Mouse (Mus musculus) neural tube, embryonic 12.5 days (tissue): Measurements from ENCODE around the gene Dok3. TPM values are rescaled to one million over a fixed set of nuclear protein-coding genes. Genes with fewer than 3 reads are reported as not detected.

Experiments
- ATAC-seq: fragments of 200-750 bp; cut with Nextera tagmentation; 2 replicates; pipeline ENCODE4 v1.8.0; 2017; ENCODE audit warnings: low read depth, mild to moderate bottlenecking, moderate TSS enrichment, moderate library complexity; ENCODE audit not compliant: low FRiP score
- H3K27ac ChIP-seq: fragments of 300-500 bp; sonication (generic); 2 replicates; pipeline ENCODE4 v1.5.1; 2016
- H3K27me3 ChIP-seq: fragments of 300-500 bp; sonication (generic); replicated peaks from 2 replicates; pipeline ENCODE4 v1.6.1; 2016; ENCODE audit warnings: mild to moderate bottlenecking
- H3K36me3 ChIP-seq: fragments of 300-500 bp; sonication (generic); 2 replicates; pipeline ENCODE4 v1.6.1; 2016; ENCODE audit warnings: mild to moderate bottlenecking
- H3K4me1 ChIP-seq: fragments of 300-500 bp; sonication (generic); 2 replicates; pipeline ENCODE4 v1.6.1; 2016
- H3K4me2 ChIP-seq: fragments of 300-500 bp; sonication (generic); replicated peaks from 2 replicates; pipeline ENCODE4 v1.6.1; 2016; ENCODE audit warnings: mild to moderate bottlenecking
- H3K4me3 ChIP-seq: fragments of 300-500 bp; sonication (generic); 2 replicates; pipeline ENCODE4 v1.5.1; 2016
- H3K9ac ChIP-seq: fragments of 300-500 bp; sonication (generic); 2 replicates; pipeline ENCODE4 v1.6.1; 2016; ENCODE audit warnings: mild to moderate bottlenecking
- H3K9me3 ChIP-seq: fragments of 300-500 bp; sonication (generic); 2 replicates; pipeline ENCODE4 v1.6.1; 2016; ENCODE audit warnings: mild to moderate bottlenecking
- WGBS: fragments of 180-500 bp; shearing (Covaris S2); methylation state at CpG from one replicate; pipeline ENCODE4 v1.1.7; 2016; 5-methylcytosine and 5-hydroxymethylcytosine counted together
- polyA plus RNA-seq: library from polyadenylated mRNA; unstranded; fragments of >200 nt; fragmentation: Nextera tagmentation; extraction: Ambion mirVana; gene quantifications from 2 replicates; pipeline ENCODE4 v1.2.1, GENCODE M21; 2016

Dok3 gene
- polyA plus RNA-seq, 1 experiment from 2014 or later = 3.7 TPM

DNA sequence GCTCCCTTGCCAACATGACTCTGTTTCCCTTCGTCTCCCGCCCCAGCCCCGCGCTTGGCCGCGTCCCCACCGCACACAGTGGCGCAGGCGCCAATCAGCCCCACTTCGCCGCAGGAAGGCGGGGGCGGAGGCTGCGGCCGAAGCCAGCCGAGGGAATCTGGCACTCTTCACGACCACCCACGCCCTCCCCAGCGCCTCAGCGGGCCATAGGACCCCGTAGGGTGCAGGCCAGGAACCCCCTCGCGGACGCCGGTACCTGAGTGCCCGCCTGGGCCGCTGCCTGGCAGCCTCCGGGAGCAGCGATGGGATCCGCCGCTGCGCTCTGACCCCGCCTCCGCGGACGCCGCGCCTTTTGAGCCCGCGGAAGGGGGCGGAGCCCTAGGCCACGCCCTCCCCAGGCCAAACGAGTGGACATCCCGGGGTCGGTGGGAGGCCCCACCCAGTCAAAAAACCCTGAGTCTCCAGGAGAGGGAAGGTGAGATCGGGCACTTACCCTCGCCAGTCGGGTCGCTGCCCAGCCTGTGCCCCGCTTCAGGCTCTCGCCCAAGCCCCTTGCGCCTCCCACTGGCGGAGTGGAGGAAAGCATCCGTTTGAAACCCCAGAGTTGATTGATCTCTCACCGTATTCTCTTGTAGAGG, 15.9 kb downstream of the Dok3 start, which contains the start of gene Pdlim7:
TSS of gene Pdlim7 (minus strand) at position 566 of the 638 bp plus-strand sequence.
- peaks cover 27% of the 10 kb centered on the region for H3K4me1 ChIP-seq
- H3K27ac ChIP-seq = no peak within 1 kb of the TSS
- WGBS = under 1% methylated on average over 55 of the region's 55 CpGs
- H3K4me2 ChIP-seq = peak within 1 kb of the TSS; percentile 84
- ATAC-seq = peak; percentile 67
- no peaks in the 10 kb centered on the region for H3K9me3 ChIP-seq
- H3K36me3 ChIP-seq = peaks cover 10% of the 10 kb centered on the region
- no peaks in the 10 kb centered on the region for H3K27me3 ChIP-seq
- peak within 1 kb of the TSS; percentile 86 for H3K4me3 ChIP-seq
- H3K9ac ChIP-seq = peak within 1 kb of the TSS; percentile 87

DNA sequence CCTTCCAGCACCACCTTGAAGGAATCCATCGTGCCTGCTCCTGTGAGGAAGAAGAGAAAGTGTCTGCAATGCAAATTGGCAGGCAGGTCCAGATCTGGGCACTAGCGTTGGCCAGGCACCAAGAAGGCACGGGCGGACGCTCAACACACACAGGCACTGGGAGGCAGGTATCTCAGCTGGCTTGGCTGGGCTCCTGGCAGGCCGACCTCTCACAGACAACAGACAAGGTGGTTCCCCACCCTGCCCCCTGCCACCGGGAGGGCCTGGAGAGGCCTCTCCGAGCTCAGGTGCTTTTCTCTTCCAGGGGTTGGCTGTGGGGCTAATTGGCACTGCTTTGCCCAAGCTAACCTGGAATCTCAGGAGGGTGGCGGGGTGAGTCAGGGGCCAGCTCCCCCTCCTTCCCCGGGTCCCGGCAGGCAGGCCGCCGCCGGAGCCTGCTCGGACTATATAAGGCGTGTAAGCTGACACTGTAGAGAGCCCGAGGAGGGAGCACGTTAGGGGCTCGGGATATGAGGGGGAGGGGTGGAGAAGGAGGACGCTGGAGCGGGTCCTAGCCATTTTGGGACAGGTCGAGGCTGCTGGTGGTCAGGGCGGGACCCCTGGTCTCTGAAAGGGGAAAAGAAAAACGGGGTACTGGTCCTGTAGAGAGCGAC, 16.6 kb downstream of the Dok3 start:
- Histone ChIP-seq H3K9ac (peak overlapping the region; percentile 87), H3K27me3 (no peaks in the 10 kb centered on the region), H3K4me1 (peaks cover 27% of the 10 kb centered on the region), H3K9me3 (no peaks in the 10 kb centered on the region), H3K4me3 (peak overlapping the region; percentile 86), H3K27ac (no peak overlapping the region), H3K4me2 (peak overlapping the region; percentile 84), H3K36me3 (peaks cover 17% of the 10 kb centered on the region)
- 3% methylated on average over 25 of the region's 25 CpGs for WGBS
- ATAC-seq = peak; percentile 63

DNA sequence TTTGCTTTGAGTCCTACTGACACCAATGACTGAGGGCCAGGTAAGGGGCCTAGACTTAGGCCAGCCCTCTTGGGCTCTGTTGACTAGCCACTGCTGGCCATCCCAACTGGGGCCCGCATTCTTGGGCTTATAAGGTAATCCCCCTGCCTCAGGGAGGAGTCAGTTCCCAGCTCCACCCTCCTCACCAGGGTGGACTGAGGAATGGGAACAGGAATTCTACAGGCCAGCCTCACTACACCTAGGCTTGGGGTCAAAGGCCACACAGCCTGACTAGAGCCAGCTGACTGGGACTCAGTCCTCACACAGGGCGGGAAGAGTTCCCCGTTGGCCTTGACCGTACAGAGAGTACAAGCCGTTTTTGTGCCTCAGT, 17.6 kb downstream of the Dok3 start:
- H3K4me3 ChIP-seq = no peak overlapping the region; the same call in 1 of the 2 replicates

DNA sequence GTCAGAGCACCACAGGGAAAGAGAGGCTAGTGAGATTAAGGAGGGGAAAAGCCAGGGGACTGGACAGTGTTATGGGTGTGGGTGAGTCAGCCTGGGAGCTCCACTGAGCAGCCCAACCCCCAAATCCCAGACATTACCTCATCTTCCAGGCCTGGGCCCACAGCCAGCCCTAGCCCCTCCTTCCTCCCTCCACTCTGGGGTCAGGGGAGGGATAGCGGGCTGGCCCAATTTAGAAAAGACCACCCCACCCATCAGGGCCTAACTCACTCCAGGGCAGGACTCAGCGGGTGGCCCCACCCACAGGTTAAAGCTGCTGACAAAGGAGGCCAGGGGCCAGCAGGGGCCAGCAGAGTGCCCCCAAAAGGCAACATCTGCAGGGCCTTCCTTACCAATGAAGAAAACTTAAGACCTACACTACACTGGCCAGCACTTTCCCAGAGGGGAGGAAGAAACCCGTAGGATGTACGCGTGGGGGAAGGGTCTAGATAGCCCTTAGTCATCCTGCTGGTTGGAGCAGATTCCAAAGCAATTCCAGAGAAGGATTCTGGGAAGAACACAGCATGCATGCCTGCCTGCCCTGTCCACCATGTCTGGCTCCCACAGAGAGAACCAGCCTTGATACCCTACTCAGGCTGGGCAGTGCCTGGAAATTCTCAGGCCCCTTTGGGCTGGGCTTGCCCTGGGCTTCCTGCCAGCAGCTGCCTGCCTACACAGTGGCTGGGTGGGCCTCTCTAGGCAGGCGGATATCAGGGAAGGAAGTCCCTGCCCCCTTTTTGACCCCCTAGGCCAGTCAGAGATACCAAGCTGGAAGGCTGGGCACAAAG, 18.2 kb downstream of the Dok3 start:
- H3K4me1 ChIP-seq = peaks cover 27% of the 10 kb centered on the region
- peak; percentile 14; the same call in 1 of the 2 replicates for ATAC-seq
- WGBS = 17% methylated on average over 6 of the region's 6 CpGs
- H3K9ac ChIP-seq = peak overlapping the region; percentile 13; the same call in 1 of the 2 replicates
- H3K9me3 ChIP-seq = no peaks in the 10 kb centered on the region
- H3K36me3 ChIP-seq = peaks cover 34% of the 10 kb centered on the region
- no peak overlapping the region for H3K4me3 ChIP-seq
- H3K27me3 ChIP-seq = no peaks in the 10 kb centered on the region
- peak overlapping the region; percentile 84 for H3K4me2 ChIP-seq
- peak overlapping the region; percentile 20; the same call in 1 of the 2 replicates for H3K27ac ChIP-seq

More for the DNA sequence above, 17.6 kb downstream of the Dok3 start:
- Histone ChIP-seq H3K27ac (no peak overlapping the region), H3K4me2 (peak overlapping the region; percentile 84), H3K9ac (no peak overlapping the region), H3K9me3 (no peaks in the 10 kb centered on the region), H3K36me3 (peaks cover 28% of the 10 kb centered on the region), H3K4me1 (peaks cover 27% of the 10 kb centered on the region), H3K27me3 (no peaks in the 10 kb centered on the region)
- 44% methylated on average over 5 of the region's 5 CpGs for WGBS
- no peak for ATAC-seq

DNA sequence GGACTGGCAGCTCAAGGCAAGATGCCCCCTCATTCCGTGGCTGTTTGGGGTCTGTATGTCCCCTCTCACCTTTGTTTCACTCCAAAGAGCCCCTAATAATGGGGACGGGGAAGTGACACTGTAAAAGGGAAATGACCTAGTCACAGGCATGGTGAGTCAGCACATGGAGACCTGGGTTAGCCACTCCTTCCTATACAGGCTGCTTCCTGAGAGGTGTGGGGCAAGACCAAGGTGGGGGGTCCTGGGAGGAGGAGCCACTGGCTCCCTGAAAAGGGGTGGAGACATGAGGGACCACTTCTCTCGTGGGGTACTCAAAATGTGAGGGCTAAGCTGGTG, 18.8 kb downstream of the Dok3 start:
- Histone ChIP-seq H3K9ac (0 out of 2 replicates have a peak overlapping the region, but pooled peaks have one; percentile 13), H3K27ac (peak overlapping the region; percentile 20; the same call in 1 of the 2 replicates), H3K9me3 (no peaks in the 10 kb centered on the region), H3K36me3 (peaks cover 39% of the 10 kb centered on the region), H3K27me3 (no peaks in the 10 kb centered on the region), H3K4me1 (peaks cover 27% of the 10 kb centered on the region), H3K4me2 (peak overlapping the region; percentile 84), H3K4me3 (no peak overlapping the region)
- 19% methylated on average over 3 of the region's 3 CpGs for WGBS
- ATAC-seq = no peak

DNA sequence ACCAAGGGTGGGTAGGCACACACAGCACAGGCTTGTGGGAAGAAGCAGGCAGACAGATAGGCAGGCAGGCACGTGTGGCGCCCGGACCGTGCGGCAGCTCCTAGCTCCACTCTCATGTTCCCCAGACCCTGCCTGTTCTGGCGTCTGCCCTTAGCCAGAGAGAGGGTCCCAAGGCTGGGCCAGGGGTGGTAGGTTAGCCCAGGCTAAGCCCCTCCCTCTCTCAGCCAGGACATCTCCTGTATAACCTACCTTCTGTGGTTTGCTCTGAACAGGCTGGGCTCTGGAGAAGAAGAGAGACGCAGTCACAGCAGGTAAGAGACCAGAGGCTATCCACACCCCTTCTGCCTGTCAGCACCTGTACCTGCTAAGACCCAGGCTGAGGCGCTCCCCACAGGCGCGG, 20.6 kb downstream of the Dok3 start:
- Histone ChIP-seq H3K9me3 (no peaks in the 10 kb centered on the region), H3K4me1 (peaks cover 27% of the 10 kb centered on the region), H3K9ac (no peak overlapping the region), H3K27ac (no peak overlapping the region), H3K36me3 (peaks cover 55% of the 10 kb centered on the region), H3K4me3 (no peak overlapping the region), H3K4me2 (no peak overlapping the region), H3K27me3 (no peaks in the 10 kb centered on the region)
- 94% methylated on average over 10 of the region's 10 CpGs for WGBS
- ATAC-seq = no peak

DNA sequence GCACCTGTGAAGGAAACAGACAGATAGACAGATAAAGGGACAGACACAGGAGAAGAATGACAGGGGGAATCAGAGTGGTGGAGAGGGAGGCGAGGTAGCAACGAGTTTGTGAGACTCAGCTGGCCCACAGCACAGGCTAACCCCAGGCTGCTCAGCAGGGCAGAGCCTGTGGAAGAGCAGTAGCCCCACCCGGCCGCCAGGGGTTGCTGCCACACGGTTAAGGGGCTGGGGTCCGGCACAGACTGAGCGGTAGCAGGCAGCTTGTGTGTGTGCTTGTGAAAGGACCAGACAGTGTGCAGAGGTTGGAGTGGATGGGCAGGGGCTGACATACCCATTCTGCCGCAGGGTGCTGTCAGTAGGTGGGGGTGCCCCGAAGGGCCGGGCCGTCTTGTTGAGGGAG, 21.2 kb downstream of the Dok3 start:
- Histone ChIP-seq H3K9ac (no peak overlapping the region), H3K4me2 (0 out of 2 replicates have a peak overlapping the region, but pooled peaks have one; percentile 0), H3K9me3 (no peaks in the 10 kb centered on the region), H3K27me3 (no peaks in the 10 kb centered on the region), H3K4me1 (peaks cover 27% of the 10 kb centered on the region), H3K36me3 (peaks cover 61% of the 10 kb centered on the region), H3K4me3 (no peak overlapping the region), H3K27ac (no peak overlapping the region)
- WGBS = 56% methylated on average over 11 of the region's 11 CpGs
- no peak for ATAC-seq

DNA sequence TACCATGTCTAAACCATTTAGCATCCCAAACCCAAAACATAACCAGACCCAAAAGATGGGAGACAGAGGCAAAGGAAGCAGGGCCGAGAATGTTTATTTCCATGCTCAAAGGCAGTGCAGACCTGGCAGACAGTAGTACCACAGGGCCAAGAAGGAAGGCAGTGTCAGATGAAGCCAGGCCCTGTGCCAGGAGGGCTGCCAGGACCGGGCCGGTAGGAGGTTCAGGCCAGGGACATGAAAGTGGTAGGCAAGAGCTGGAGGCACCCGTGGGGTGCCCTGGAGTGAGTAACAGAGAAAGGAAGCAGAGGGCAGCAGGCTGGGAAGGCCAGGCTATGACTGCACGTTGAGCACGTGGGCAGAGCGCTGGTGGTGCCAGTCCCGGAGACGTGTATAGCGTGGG, 22.4 kb downstream of the Dok3 start:
- Histone ChIP-seq H3K9ac (no peak overlapping the region), H3K9me3 (no peaks in the 10 kb centered on the region), H3K27ac (no peak overlapping the region), H3K4me1 (peaks cover 16% of the 10 kb centered on the region), H3K36me3 (peaks cover 64% of the 10 kb centered on the region), H3K4me2 (no peak overlapping the region), H3K27me3 (no peaks in the 10 kb centered on the region), H3K4me3 (no peak overlapping the region)
- WGBS = 94% methylated on average over 10 of the region's 10 CpGs
- no peak for ATAC-seq

DNA sequence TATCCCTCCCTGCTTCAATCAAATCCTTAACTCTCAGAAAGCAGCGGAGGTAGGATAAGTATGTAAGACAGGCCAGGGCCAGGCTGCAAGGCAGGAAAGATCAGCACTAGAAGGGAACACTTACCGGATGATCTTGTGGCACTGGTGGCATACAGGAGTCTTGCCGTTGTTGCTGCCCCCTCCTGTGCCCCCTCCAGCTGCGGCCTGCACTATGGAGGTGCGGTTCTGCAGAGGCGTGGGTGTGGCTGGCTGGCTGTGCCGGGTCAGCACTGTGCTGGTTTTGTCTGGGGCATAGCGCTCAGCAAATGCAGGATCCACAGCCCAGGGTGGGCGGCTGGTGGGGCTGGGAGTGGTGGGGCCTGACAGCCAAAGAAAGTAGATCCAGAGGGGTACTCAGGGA, 23.3 kb downstream of the Dok3 start:
- no peak overlapping the region for H3K4me3 ChIP-seq
- H3K9me3 ChIP-seq = no peaks in the 10 kb centered on the region
- WGBS = 97% methylated on average over 9 of the region's 9 CpGs
- H3K4me1 ChIP-seq = peaks cover 7% of the 10 kb centered on the region
- no peak overlapping the region for H3K9ac ChIP-seq
- H3K27me3 ChIP-seq = no peaks in the 10 kb centered on the region
- H3K36me3 ChIP-seq = peaks cover 71% of the 10 kb centered on the region
- no peak overlapping the region for H3K27ac ChIP-seq
- H3K4me2 ChIP-seq = no peak overlapping the region
- no peak for ATAC-seq

DNA sequence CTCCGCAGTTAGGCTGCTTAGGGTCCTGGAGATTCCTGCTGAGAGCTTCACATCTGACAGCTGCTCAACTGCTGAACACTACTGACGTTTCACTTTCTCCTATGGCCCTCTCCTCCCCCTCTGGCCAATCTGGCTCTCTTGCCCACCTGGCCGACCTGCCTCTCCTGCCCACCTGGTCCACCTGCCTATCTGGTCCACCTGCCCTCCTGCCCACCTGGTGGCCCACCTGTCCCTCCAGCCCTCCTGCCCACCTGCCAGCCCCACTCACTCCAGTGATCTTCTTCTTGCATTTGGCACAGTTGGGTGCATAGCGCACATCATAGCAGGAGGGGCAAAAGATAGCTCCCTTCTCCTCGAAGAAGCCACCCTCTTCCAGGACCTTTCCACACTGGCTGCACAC, 24.7 kb downstream of the Dok3 start:
- no peak overlapping the region for H3K4me2 ChIP-seq
- H3K4me1 ChIP-seq = no peaks in the 10 kb centered on the region
- H3K27ac ChIP-seq = no peak overlapping the region
- H3K27me3 ChIP-seq = no peaks in the 10 kb centered on the region
- H3K9ac ChIP-seq = no peak overlapping the region
- no peak overlapping the region for H3K4me3 ChIP-seq
- no peaks in the 10 kb centered on the region for H3K9me3 ChIP-seq
- WGBS = 82% methylated on average over 5 of the region's 5 CpGs
- ATAC-seq = no peak
- peaks cover 74% of the 10 kb centered on the region for H3K36me3 ChIP-seq

DNA sequence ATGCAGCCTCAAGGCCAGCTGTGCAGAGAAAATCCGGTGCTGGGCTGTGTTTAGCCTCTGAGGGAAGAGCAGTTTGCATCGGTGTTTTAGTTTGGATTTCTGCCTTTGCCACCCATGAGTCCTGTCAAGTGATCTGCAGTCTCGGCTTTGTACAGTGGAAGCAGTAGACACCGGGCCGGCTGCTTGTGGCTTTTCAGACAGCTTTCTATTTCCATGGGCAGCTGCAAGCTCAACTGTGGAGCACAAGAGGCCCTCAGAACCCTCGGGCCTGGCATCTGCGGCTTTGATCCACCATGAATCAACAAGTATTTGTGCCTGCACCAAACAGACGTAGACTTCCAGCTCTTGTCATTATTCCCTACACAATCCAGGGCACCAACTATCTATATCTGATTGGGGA, 26.7 kb downstream of the Dok3 start:
- no peak overlapping the region for H3K27ac ChIP-seq
- ATAC-seq = no peak
- no peaks in the 10 kb centered on the region for H3K27me3 ChIP-seq
- H3K9me3 ChIP-seq = no peaks in the 10 kb centered on the region
- no peak overlapping the region for H3K4me3 ChIP-seq
- no peaks in the 10 kb centered on the region for H3K4me1 ChIP-seq
- H3K4me2 ChIP-seq = no peak overlapping the region
- H3K36me3 ChIP-seq = peaks cover 68% of the 10 kb centered on the region
- 92% methylated on average over 8 of the region's 8 CpGs for WGBS
- no peak overlapping the region for H3K9ac ChIP-seq

DNA sequence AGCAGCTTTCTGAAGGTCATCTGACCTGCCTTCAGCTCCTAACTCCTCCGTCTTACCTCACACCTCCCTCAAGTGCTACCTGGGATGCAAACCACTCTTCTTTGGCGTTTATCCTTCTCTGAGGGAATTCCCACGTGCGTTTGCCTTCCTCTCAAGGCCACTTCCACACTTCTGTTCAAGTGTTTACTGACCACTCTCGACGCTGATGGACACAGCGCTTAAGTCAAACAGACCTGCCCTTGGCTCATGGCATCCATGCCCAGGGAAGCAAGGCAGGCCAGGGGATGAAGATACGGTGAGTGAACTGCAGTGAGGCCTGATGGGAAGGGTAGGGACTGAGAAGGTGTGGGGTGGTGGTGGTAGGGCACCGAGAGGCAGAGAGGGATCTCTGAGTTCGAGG, 28.5 kb downstream of the Dok3 start:
- Histone ChIP-seq H3K27ac (no peak overlapping the region), H3K36me3 (peaks cover 50% of the 10 kb centered on the region), H3K27me3 (no peaks in the 10 kb centered on the region), H3K4me1 (peaks cover 11% of the 10 kb centered on the region), H3K9ac (no peak overlapping the region), H3K4me2 (no peak overlapping the region), H3K4me3 (no peak overlapping the region), H3K9me3 (no peaks in the 10 kb centered on the region)
- 81% methylated on average over 10 of the region's 10 CpGs for WGBS
- no peak for ATAC-seq
